Mouse (Mus musculus): ENCODE results near the gene Slc13a2. TPM values are rescaled to one million over a fixed set of nuclear protein-coding genes. Genes with fewer than 3 reads are reported as not detected.

Gene Slc13a2
- polyA plus RNA-seq, 1 experiment, result 91.0 TPM

DNA sequence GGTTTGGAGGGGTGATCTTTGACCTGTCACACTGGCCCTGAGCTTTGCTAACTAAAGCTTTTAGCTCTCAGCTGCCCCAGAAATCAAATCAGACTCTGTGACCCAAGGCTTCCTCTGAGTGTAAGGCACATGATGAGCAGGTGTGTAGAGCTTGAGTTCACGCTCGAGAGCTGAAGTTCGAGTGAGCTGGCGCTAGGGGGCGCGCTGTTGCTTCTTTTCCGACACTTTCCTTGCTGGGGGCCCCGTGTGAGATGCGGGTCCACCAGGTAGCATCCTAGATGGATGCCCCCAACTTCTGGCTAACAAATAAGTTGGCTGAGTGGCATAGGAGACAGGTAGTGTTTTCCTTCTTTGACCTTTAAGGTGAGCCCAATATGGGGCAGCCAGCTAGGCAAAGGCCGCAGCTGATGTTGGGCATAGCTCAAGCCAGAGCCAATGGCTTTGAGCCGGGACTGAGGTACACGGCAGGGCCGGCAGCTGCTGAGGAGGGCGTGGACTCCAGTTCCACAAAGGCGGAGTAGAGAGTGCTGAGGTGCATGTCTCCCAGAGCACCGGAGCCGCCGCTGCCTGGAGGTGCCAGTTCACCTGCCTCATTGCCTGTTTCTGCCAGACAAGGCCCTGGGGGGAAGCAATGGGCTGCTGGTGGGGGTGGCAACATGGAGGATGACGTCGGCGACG, 63.5 kb downstream of the Slc13a2 start:
- Histone ChIP-seq H3K4me1 (ENCODE audit: control insufficient read depth, insufficient read depth, low read length) (peaks cover 1% of the 10 kb centered on the region; the same call in 1 of the 2 replicates), H3K27ac (ENCODE audit: insufficient read depth, low read depth, low read length) (no peak overlapping the region), H3K27me3 (replicated peaks; ENCODE audit: control insufficient read depth, insufficient read depth, low read length) (no peaks in the 10 kb centered on the region), H3K36me3 (ENCODE audit: control insufficient read depth, insufficient read depth, low read length) (no peaks in the 10 kb centered on the region), H3K4me3 (ENCODE audit: insufficient read depth, low read depth, low read length) (no peak overlapping the region)
- peak; percentile 46 for DNase-seq
- TF ChIP-seq CTCF (conservative IDR thresholded peaks at IDR 0.05; ENCODE audit: insufficient read depth, insufficient read length, low read depth, low read length) (peak; percentile 71), POLR2A (IDR thresholded peaks at IDR 0.05; ENCODE audit: low read depth, low read length) (no peak)
- 19% methylated on average over 22 of the region's 22 CpGs for WGBS

DNA sequence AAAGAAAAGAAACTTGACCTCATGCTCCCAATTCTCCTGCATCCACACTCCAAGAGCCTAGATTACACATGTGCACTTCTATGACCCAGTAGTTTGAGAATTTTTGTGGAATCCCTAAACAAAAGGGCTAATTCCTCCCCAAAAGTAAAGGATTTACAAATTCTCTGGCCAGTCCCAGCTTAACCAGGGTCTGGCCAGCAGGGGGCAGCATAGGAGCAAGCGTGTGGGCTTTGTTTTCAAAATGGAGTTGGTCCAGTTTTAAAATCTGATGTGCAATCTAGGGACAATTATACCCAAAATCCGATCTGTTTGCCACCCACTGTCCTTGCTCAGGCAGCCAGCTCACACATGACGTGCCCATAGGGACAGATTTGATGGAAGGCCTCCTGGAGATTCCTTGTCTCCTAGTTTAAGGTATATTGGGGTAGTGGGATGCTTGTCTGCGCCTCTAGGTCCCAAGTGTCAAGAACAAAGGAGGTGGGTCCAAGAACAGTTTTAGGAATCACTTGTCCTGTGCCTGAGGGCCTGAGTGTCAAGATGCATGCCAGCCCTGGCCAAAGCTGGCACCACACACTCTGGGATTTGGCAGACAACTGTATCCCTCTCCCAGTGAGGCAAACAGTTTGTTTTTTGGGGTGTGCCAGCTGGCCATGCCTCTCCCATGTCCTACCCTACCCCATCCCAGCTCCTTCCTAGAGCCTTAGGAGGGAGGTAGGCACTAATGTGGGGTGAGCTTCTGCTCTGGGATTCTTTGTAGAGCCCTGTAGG, 66.4 kb downstream of the Slc13a2 start:
- DNase-seq, result peak; percentile 57
- Histone ChIP-seq H3K4me1 (ENCODE audit: control insufficient read depth, insufficient read depth, low read length) (no peaks in the 10 kb centered on the region; the same call in 1 of the 2 replicates), H3K36me3 (ENCODE audit: control insufficient read depth, insufficient read depth, low read length) (no peaks in the 10 kb centered on the region), H3K4me3 (ENCODE audit: insufficient read depth, low read depth, low read length) (no peak overlapping the region), H3K27me3 (replicated peaks; ENCODE audit: control insufficient read depth, insufficient read depth, low read length) (no peaks in the 10 kb centered on the region), H3K27ac (ENCODE audit: insufficient read depth, low read depth, low read length) (no peak overlapping the region)
- 39% methylated on average over 4 of the region's 4 CpGs for WGBS
- TF ChIP-seq POLR2A (IDR thresholded peaks at IDR 0.05; ENCODE audit: low read depth, low read length), result no peak
- TF ChIP-seq CTCF (conservative IDR thresholded peaks at IDR 0.05; ENCODE audit: insufficient read depth, insufficient read length, low read depth, low read length), result peak; percentile 79

DNA sequence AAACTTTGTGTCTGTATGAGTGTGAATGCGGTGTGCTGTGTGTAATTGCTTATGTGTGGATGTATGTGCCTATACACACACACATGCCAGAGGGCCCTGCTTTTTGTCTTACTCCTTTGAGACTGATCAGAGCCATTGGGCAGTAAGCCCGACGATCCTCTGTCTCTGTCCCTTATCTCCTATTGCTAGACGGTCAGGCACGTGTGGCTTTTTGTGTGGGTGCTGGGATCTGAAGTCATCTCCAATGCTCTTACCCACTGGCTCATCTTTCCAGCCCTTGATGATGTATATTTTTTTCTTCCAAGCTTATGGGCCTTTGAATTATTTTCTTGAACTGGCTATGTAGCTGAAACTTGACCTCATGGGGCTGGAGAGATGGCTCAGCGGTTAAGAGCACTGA, 67.1 kb downstream of the Slc13a2 start:
- DNase-seq, result no peak
- no peaks in the 10 kb centered on the region for H3K36me3 ChIP-seq (ENCODE audit: control insufficient read depth, insufficient read depth, low read length)
- H3K4me3 ChIP-seq (ENCODE audit: insufficient read depth, low read depth, low read length), result no peak overlapping the region
- TF ChIP-seq CTCF (conservative IDR thresholded peaks at IDR 0.05; ENCODE audit: insufficient read depth, insufficient read length, low read depth, low read length) (no peak), POLR2A (IDR thresholded peaks at IDR 0.05; ENCODE audit: low read depth, low read length) (no peak)
- no peaks in the 10 kb centered on the region for H3K27me3 ChIP-seq (replicated peaks; ENCODE audit: control insufficient read depth, insufficient read depth, low read length)
- no peaks in the 10 kb centered on the region for H3K4me1 ChIP-seq (ENCODE audit: control insufficient read depth, insufficient read depth, low read length)
- WGBS, result 85% methylated on average over 6 of the region's 6 CpGs
- H3K27ac ChIP-seq (ENCODE audit: insufficient read depth, low read depth, low read length), result no peak overlapping the region

DNA sequence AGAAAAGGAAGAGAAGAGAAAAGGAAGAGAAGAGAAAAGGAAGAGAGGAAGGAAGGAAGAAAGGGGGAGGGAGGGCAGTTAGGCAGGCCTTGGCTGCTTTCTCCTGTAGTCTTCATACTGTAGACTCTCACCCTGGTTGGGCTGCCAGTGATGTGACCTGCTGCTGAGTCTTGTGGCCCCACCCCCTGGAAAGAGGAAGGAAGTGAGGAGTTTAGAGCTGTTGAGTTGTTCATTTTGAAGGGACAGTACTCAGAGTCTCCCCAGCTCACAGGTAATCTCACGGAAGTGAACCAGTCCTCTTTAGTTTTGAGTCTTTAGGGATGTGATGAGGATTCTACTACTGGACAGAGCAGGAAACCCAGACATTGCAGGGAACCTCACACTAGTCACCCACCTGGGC, 68.9 kb downstream of the Slc13a2 start:
- no peak overlapping the region for H3K4me3 ChIP-seq (ENCODE audit: insufficient read depth, low read depth, low read length)
- TF ChIP-seq POLR2A (IDR thresholded peaks at IDR 0.05; ENCODE audit: low read depth, low read length) (no peak), CTCF (conservative IDR thresholded peaks at IDR 0.05; ENCODE audit: insufficient read depth, insufficient read length, low read depth, low read length) (no peak)
- H3K27me3 ChIP-seq (replicated peaks; ENCODE audit: control insufficient read depth, insufficient read depth, low read length), result no peaks in the 10 kb centered on the region
- no peak overlapping the region for H3K27ac ChIP-seq (ENCODE audit: insufficient read depth, low read depth, low read length)
- 71% methylated on average over 1 of the region's 1 CpGs for WGBS
- DNase-seq, result no peak
- no peaks in the 10 kb centered on the region for H3K36me3 ChIP-seq (ENCODE audit: control insufficient read depth, insufficient read depth, low read length)
- H3K4me1 ChIP-seq (ENCODE audit: control insufficient read depth, insufficient read depth, low read length), result no peaks in the 10 kb centered on the region

DNA sequence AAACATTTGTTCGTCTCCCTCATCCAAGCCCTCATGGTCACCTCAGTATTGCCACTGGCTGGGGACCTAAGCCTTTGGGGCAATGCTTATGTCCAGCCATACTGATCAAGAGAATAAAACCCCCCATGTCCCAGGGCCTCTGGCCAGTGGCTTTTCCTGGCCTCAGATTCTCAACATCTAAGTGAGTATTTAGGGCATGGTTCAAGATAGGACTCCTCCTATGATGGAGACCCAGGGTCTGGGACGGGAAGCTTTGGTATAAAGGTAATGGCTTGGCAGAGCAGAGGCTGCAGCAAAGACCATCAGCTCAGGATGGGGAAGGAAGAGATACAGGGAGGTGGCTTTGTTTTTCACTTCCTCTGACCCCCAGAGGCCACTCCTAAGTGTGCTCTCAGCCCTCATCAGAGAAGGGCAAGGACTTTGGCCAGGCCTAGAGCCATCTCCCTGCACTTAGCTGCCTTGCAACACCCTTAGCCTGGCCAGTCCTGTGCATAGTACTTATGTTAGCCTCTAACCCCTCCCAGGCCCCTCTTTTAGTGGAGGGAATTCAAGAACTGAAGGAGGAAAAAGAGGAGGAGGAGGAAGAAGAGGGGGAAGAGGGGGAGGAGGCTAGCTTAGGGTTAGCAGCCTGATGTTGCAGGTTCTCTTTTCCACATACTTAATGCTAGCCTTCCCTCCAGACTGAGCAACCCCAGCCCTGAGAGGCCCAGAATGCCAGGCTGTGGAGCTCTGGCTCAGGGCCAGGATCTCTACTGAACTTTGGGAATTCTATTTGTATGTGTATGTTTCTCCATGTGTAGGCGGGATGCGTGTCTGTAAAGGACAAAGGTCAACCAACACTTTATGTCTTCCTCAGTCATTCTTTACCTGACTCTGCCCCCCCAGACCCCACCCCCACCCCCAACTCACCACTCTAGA, 72.3 kb downstream of the Slc13a2 start:
- no peaks in the 10 kb centered on the region for H3K36me3 ChIP-seq (ENCODE audit: control insufficient read depth, insufficient read depth, low read length)
- H3K27ac ChIP-seq (ENCODE audit: insufficient read depth, low read depth, low read length), result no peak overlapping the region
- no peak for DNase-seq
- H3K4me3 ChIP-seq (ENCODE audit: insufficient read depth, low read depth, low read length), result no peak overlapping the region
- TF ChIP-seq CTCF (conservative IDR thresholded peaks at IDR 0.05; ENCODE audit: insufficient read depth, insufficient read length, low read depth, low read length), result no peak
- no peak for TF ChIP-seq POLR2A (IDR thresholded peaks at IDR 0.05; ENCODE audit: low read depth, low read length)
- 68% methylated on average over 4 of the region's 4 CpGs for WGBS
- no peaks in the 10 kb centered on the region for H3K27me3 ChIP-seq (replicated peaks; ENCODE audit: control insufficient read depth, insufficient read depth, low read length)
- H3K4me1 ChIP-seq (ENCODE audit: control insufficient read depth, insufficient read depth, low read length), result no peaks in the 10 kb centered on the region

DNA sequence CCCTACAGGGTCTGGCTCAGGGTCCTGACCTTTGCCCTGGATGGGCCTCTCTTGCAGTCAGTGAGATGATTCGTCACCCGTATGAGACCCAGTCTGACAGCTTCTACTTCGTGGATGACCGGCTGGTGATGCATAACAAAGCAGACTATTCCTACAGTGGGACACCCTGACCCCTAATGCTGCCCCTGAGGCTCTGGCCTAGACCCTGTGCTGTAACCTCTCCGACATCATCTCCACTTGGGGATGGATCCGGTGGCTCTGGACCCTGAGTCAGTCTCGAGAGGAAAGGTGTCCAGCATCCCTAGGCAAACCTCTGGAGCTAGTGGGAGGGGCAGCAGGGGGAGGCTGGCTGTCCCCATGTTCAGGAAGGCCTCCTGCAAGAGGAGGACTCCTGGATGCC, 73.5 kb downstream of the Slc13a2 start:
- DNase-seq, result no peak
- no peaks in the 10 kb centered on the region; the same call in 1 of the 2 replicates for H3K4me1 ChIP-seq (ENCODE audit: control insufficient read depth, insufficient read depth, low read length)
- H3K36me3 ChIP-seq (ENCODE audit: control insufficient read depth, insufficient read depth, low read length), result no peaks in the 10 kb centered on the region
- H3K27ac ChIP-seq (ENCODE audit: insufficient read depth, low read depth, low read length), result no peak overlapping the region
- H3K4me3 ChIP-seq (ENCODE audit: insufficient read depth, low read depth, low read length), result no peak overlapping the region
- no peaks in the 10 kb centered on the region for H3K27me3 ChIP-seq (replicated peaks; ENCODE audit: control insufficient read depth, insufficient read depth, low read length)
- TF ChIP-seq POLR2A (IDR thresholded peaks at IDR 0.05; ENCODE audit: low read depth, low read length) (no peak), CTCF (conservative IDR thresholded peaks at IDR 0.05; ENCODE audit: insufficient read depth, insufficient read length, low read depth, low read length) (no peak)
- WGBS, result 76% methylated on average over 7 of the region's 7 CpGs
